Mouse (Mus musculus) embryonic facial prominence, embryonic 13.5 days (tissue): Measurements from ENCODE around the gene Zfp51. TPM values are rescaled to one million over a fixed set of nuclear protein-coding genes. Genes with fewer than 3 reads are reported as not detected.
A peak's percentile ranks its signal among the peaks of the same experiment; 100 is the strongest.
"Not testable (repeated sequence)": the region's sequence is repeated elsewhere in the genome, so short reads cannot be mapped to it uniquely, and the experiment has no call there.

Experiments
- ATAC-seq: fragments of 200-750 bp; cut with Nextera tagmentation; 2 replicates; pipeline ENCODE4 v1.8.0; 2017; ENCODE audit warnings: low read depth; ENCODE audit not compliant: insufficient number of reproducible peaks, insufficient read depth, low FRiP score, low TSS enrichment
- H3K27ac ChIP-seq: fragments of 300-500 bp; sonication (generic); 2 replicates; pipeline ENCODE4 v1.5.1; 2015; ENCODE audit warnings: moderate library complexity, mild to moderate bottlenecking, inconsistent platforms
- H3K27me3 ChIP-seq: fragments of 300-500 bp; sonication (generic); 2 replicates; pipeline ENCODE4 v1.6.1; 2015; ENCODE audit warnings: mild to moderate bottlenecking, inconsistent platforms
- H3K36me3 ChIP-seq: fragments of 300-500 bp; sonication (generic); 2 replicates; pipeline ENCODE4 v1.6.1; 2015; ENCODE audit warnings: mild to moderate bottlenecking, inconsistent platforms
- H3K4me1 ChIP-seq: fragments of 300-500 bp; sonication (generic); 2 replicates; pipeline ENCODE4 v1.6.1; 2015; ENCODE audit warnings: inconsistent platforms
- H3K4me2 ChIP-seq: fragments of 300-500 bp; sonication (generic); 2 replicates; pipeline ENCODE4 v1.6.1; 2015; ENCODE audit warnings: moderate library complexity, mild to moderate bottlenecking, inconsistent platforms
- H3K4me3 ChIP-seq: fragments of 300-500 bp; sonication (generic); 2 replicates; pipeline ENCODE4 v1.5.1; 2015; ENCODE audit warnings: mild to moderate bottlenecking, inconsistent platforms
- H3K9ac ChIP-seq: fragments of 300-500 bp; sonication (generic); 2 replicates; pipeline ENCODE4 v1.6.1; 2015; ENCODE audit warnings: mild to moderate bottlenecking, inconsistent platforms
- H3K9me3 ChIP-seq: fragments of 300-500 bp; sonication (generic); 2 replicates; pipeline ENCODE4 v1.6.1; 2016; ENCODE audit warnings: inconsistent platforms
- WGBS: fragments of 180-500 bp; shearing (Covaris S2); methylation state at CpG from one replicate; pipeline ENCODE4 v1.1.7; 2015; ENCODE audit warnings: mixed read lengths; 5-methylcytosine and 5-hydroxymethylcytosine counted together
- polyA plus RNA-seq: library from polyadenylated mRNA; unstranded; fragments of >200 nt; fragmentation: Nextera tagmentation; extraction: Ambion mirVana; gene quantifications from 2 replicates; pipeline ENCODE4 v1.2.1, GENCODE M21; 2015

Zfp51 gene
- 15.0 and 16.3 TPM in 2 replicates for polyA plus RNA-seq

DNA sequence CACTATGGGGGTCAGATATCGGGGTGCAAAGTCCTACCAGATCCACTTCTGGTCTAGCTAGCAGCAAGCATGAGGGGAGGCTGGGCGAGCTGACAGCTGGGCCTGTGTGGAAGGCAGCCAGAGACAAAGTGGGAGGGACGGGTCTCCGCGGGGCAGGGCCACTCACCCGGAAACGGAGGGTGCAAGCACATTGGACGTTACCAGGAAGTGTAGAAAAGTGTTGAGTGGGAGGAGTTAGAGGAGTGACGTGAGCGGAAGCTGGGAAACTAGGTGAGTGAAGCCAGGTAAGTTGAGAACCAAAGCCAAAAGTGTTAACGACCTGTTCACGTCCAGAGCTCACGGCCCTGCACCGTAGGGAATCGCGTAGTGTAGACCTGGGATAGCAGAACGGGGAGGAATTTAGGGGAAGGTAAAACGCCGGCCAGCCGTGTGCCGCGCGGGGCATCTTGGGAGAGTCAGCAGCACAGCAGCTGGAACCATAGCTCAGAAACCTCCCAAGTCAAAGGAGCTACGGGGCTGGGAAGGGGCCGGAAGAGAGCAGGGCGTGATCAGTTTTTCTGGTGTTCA, at the start of gene Zfp51:
Zfp51 (plus strand) TSS at position 237 of the 567 bp plus-strand sequence.
- Histone ChIP-seq H3K27ac (peak within 1 kb of the TSS; percentile 90), H3K4me2 (peak within 1 kb of the TSS; percentile 67), H3K4me1 (peaks cover 7% of the 10 kb centered on the region), H3K36me3 (peaks cover 10% of the 10 kb centered on the region), H3K27me3 (no peaks in the 10 kb centered on the region), H3K9ac (peak within 1 kb of the TSS; percentile 70), H3K9me3 (no peaks in the 10 kb centered on the region), H3K4me3 (peak within 1 kb of the TSS; percentile 66)
- peak; percentile 100 for ATAC-seq
- WGBS: under 1% methylated on average over 26 of the region's 26 CpGs

GRCm38 (mm10) chr17:21422664-21423599, 27.2 kb upstream of the Zfp51 start, which contains the start of gene Zfp54:
TSS of gene Zfp54 (plus strand) at chr17:21423227.
- ATAC-seq: peak; percentile 94
- Histone ChIP-seq H3K27me3 (no peaks in the 10 kb centered on the region), H3K27ac (peak within 1 kb of the TSS; percentile 69), H3K4me2 (peak within 1 kb of the TSS; percentile 91), H3K4me3 (peak within 1 kb of the TSS; percentile 53), H3K9me3 (no peaks in the 10 kb centered on the region), H3K9ac (peak within 1 kb of the TSS; percentile 67), H3K36me3 (no peaks in the 10 kb centered on the region), H3K4me1 (peaks cover 4% of the 10 kb centered on the region; the same call in 1 of the 2 replicates)
- under 1% methylated on average over 22 of the region's 22 CpGs for WGBS

GRCm38 (mm10) chr17:21438806-21439400, 11.3 kb upstream of the Zfp51 start:
- H3K4me2 ChIP-seq, ATAC-seq, H3K4me1 ChIP-seq, H3K9ac ChIP-seq, H3K36me3 ChIP-seq, H3K4me3 ChIP-seq, H3K9me3 ChIP-seq, H3K27me3 ChIP-seq, H3K27ac ChIP-seq: not testable (repeated sequence)
- 78% methylated on average over 9 of the region's 9 CpGs for WGBS

- peak overlapping the region; percentile 67 for H3K4me2 ChIP-seq
- H3K36me3 ChIP-seq: peaks cover 10% of the 10 kb centered on the region
- H3K4me3 ChIP-seq: peak overlapping the region; percentile 66
- H3K9ac ChIP-seq: peak overlapping the region; percentile 61
- peaks cover 7% of the 10 kb centered on the region for H3K4me1 ChIP-seq
- WGBS: 1% methylated on average over 3 of the region's 3 CpGs
- no peaks in the 10 kb centered on the region for H3K27me3 ChIP-seq
- peak overlapping the region; percentile 90 for H3K27ac ChIP-seq
- H3K9me3 ChIP-seq: no peaks in the 10 kb centered on the region
- ATAC-seq: peak; percentile 73
These were observed 505 bp upstream of the Zfp51 start for GRCm38 (mm10) chr17:21449669-21450068.

DNA sequence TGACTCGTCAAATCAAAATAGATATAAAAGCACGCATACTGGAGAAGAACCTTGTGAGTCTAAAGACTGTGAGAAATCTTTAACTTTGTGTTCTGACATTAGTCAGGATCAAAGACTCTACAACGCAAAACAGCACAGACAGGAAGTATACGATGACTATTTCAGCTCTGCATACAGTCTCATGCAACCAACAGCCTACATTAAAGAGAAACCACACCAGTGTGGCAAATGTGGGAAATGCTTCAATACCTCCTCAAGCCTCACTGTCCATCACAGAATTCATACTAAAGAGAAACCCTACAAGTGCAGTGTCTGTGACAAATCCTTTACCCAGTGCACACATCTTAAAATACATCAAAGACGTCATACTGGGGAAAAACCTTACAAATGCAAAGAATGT, 13.4 kb downstream of the Zfp51 start:
- ATAC-seq: no peak
- 91% methylated on average over 5 of the region's 5 CpGs for WGBS
- peaks cover 56% of the 10 kb centered on the region for H3K36me3 ChIP-seq
- H3K9me3 ChIP-seq: no peaks in the 10 kb centered on the region
- H3K4me1 ChIP-seq: no peaks in the 10 kb centered on the region
- no peak overlapping the region for H3K9ac ChIP-seq
- H3K27me3 ChIP-seq: no peaks in the 10 kb centered on the region
- no peak overlapping the region for H3K4me2 ChIP-seq
- H3K27ac ChIP-seq: no peak overlapping the region
- no peak overlapping the region for H3K4me3 ChIP-seq

DNA sequence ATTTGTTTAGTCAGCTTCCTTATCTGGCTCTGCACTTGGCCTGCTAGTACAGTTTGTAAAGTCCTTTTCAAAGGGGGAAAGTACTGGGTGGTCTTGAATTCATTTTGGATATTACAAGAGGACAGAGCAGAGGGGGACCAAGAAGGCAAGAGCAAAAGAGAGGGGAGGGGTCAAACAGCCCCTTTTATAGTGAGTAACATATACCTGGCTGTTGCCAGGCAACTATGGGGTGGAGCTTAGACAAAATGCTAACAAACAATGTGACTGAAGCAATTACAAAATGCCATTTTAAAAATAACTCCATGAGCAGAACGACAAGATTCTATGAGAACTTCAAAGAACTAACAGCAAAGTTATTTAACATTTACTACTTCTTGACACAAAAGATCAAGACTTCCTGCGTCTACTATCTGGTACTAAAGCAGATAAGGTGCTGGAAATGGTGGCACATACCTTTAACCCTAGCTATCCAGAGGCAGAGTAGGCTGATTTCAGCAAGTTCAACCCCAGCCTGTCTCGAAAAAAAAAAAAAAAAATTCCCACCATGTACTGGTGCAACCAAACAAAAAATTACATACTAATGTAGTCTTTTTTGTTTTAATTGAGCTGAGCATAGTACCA, 22.0 kb downstream of the Zfp51 start:
- no peak overlapping the region for H3K27ac ChIP-seq
- WGBS: 67% methylated on average over 3 of the region's 3 CpGs
- no peak for ATAC-seq

GRCm38 (mm10) chr17:21472653-21473307, 22.6 kb downstream of the Zfp51 start:
- peak overlapping the region; percentile 30; the same call in 1 of the 2 replicates for H3K4me2 ChIP-seq
- H3K27me3 ChIP-seq: no peaks in the 10 kb centered on the region
- ATAC-seq: no peak
- H3K4me3 ChIP-seq: no peak overlapping the region
- H3K36me3 ChIP-seq: no peaks in the 10 kb centered on the region
- H3K4me1 ChIP-seq: peaks cover 13% of the 10 kb centered on the region
- H3K27ac ChIP-seq: no peak overlapping the region
- WGBS: 49% methylated on average over 2 of the region's 2 CpGs
- H3K9me3 ChIP-seq: no peaks in the 10 kb centered on the region
- H3K9ac ChIP-seq: no peak overlapping the region

More for the DNA sequence above, 22.0 kb downstream of the Zfp51 start:
- Histone ChIP-seq H3K27me3 (no peaks in the 10 kb centered on the region), H3K4me1 (peaks cover 13% of the 10 kb centered on the region), H3K4me2 (no peak overlapping the region), H3K4me3 (no peak overlapping the region), H3K9ac (no peak overlapping the region), H3K9me3 (no peaks in the 10 kb centered on the region), H3K36me3 (no peaks in the 10 kb centered on the region)

- Histone ChIP-seq H3K9ac (no peak overlapping the region), H3K4me2 (peak overlapping the region; percentile 30; the same call in 1 of the 2 replicates), H3K4me1 (peaks cover 13% of the 10 kb centered on the region), H3K36me3 (no peaks in the 10 kb centered on the region), H3K27me3 (no peaks in the 10 kb centered on the region), H3K4me3 (no peak overlapping the region), H3K27ac (peak overlapping the region; percentile 51), H3K9me3 (no peaks in the 10 kb centered on the region)
- peak; percentile 79 for ATAC-seq
- 10% methylated on average over 14 of the region's 14 CpGs for WGBS
These were observed 23.4 kb downstream of the Zfp51 start for GRCm38 (mm10) chr17:21473362-21474190.

DNA sequence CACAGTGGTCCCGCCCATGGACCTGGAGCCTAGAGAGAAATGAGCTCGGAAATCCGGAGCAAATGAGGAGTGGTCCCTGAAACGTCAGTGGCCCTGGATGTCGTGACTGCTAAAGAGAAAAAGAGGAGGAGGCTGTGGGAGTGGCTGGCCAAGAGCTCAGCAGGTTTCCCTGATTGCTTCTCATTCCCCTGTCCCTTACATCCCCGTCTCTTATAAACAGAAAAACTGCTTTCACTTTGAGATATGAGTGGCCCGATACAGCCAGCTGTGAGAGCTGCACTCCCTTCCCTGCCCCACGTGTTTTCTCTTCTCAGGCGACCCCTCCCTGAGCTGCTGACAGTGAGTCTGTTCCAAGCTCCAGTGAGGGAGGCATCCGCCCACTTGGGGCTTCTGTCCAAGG, 24.6 kb downstream of the Zfp51 start:
- Histone ChIP-seq H3K4me1 (peaks cover 13% of the 10 kb centered on the region), H3K4me2 (peak overlapping the region; percentile 32; the same call in 1 of the 2 replicates)
- not testable (repeated sequence) for H3K4me3 ChIP-seq, ATAC-seq, H3K27ac ChIP-seq, H3K9ac ChIP-seq, H3K36me3 ChIP-seq, H3K9me3 ChIP-seq, H3K27me3 ChIP-seq
- 9% methylated on average over 10 of the region's 10 CpGs for WGBS

GRCm38 (mm10) chr17:21475290-21475689, 25.1 kb downstream of the Zfp51 start:
- H3K4me3 ChIP-seq, H3K36me3 ChIP-seq, H3K4me2 ChIP-seq, ATAC-seq, H3K9ac ChIP-seq, H3K27me3 ChIP-seq, H3K9me3 ChIP-seq, H3K27ac ChIP-seq: not testable (repeated sequence)
- H3K4me1 ChIP-seq: peaks cover 13% of the 10 kb centered on the region
- 79% methylated on average over 1 of the region's 1 CpGs for WGBS
